Mouse (Mus musculus) testis, adult 2 months (tissue): ENCODE measurements around the gene Gm21992. TPM values are rescaled to one million over a fixed set of nuclear protein-coding genes. Genes with fewer than 3 reads are reported as not detected.

ENCODE experiments used
- H3K27ac ChIP-seq: fragments of 200-500 bp; 2 replicates; pipeline ENCODE4 v1.5.1; 2012; ENCODE audit warnings: low read depth, low read length; ENCODE audit not compliant: control insufficient read depth, insufficient read depth
- H3K27me3 ChIP-seq: fragments of 200-500 bp; 2 replicates; pipeline ENCODE4 v1.6.1; 2012; ENCODE audit warnings: mild to moderate bottlenecking, low read length, moderate library complexity; ENCODE audit not compliant: control insufficient read depth, insufficient read depth
- H3K36me3 ChIP-seq: fragments of 200-500 bp; 2 replicates; pipeline ENCODE4 v1.6.1; 2012; ENCODE audit warnings: mild to moderate bottlenecking, low read length; ENCODE audit not compliant: control insufficient read depth, insufficient read depth
- H3K4me1 ChIP-seq: fragments of 200-500 bp; 2 replicates; pipeline ENCODE4 v1.6.1; 2012; ENCODE audit warnings: low read length; ENCODE audit not compliant: control insufficient read depth, insufficient read depth
- H3K4me3 ChIP-seq: fragments of 200-500 bp; 2 replicates; pipeline ENCODE4 v1.5.1; 2012; ENCODE audit warnings: low read depth, mild to moderate bottlenecking, low read length, moderate library complexity, mixed read lengths; ENCODE audit not compliant: control insufficient read depth
- CTCF ChIP-seq: fragments of 200-500 bp; IDR thresholded peaks from 2 replicates; pipeline ENCODE4 v1.5.1; 2012; ENCODE audit warnings: low read depth, mild to moderate bottlenecking, inconsistent platforms, low read length, moderate library complexity; ENCODE audit not compliant: control insufficient read depth, insufficient read depth, insufficient replicate concordance
- POLR2A ChIP-seq: fragments of 200-500 bp; IDR thresholded peaks from 2 replicates; pipeline ENCODE4 v1.6.1; 2012; ENCODE audit warnings: low read depth, mild to moderate bottlenecking, inconsistent platforms, low read length, moderate library complexity; ENCODE audit not compliant: control insufficient read depth
- polyA plus RNA-seq: library from polyadenylated mRNA; depleted of rRNA; stranded (reverse); fragments of >200 nt; gene quantifications from 2 replicates; pipeline ENCODE4 v1.2.3, GENCODE M21; 2012

The Gm21992 gene
- polyA plus RNA-seq, 1 experiment, result 9.4 TPM

- H3K27me3 ChIP-seq, result no peaks in the 10 kb centered on the region
- TF ChIP-seq POLR2A (peak; percentile 58; the same call in 1 of the 2 replicates), CTCF (no peak)
- no peaks in the 10 kb centered on the region; the same call in none of the 2 replicates for H3K36me3 ChIP-seq
- peaks cover 2% of the 10 kb centered on the region; the same call in 1 of the 2 replicates for H3K4me1 ChIP-seq
- peak within 1 kb of the TSS; percentile 62 for H3K27ac ChIP-seq
- H3K4me3 ChIP-seq, result peak within 1 kb of the TSS; percentile 87
These were observed 17.5 kb downstream of the Gm21992 start, which contains the start of gene Rbm4 for GRCm38 (mm10) chr19:4793831-4794422. Gene Rbm4 (minus strand): TSS chr19:4793901.

DNA sequence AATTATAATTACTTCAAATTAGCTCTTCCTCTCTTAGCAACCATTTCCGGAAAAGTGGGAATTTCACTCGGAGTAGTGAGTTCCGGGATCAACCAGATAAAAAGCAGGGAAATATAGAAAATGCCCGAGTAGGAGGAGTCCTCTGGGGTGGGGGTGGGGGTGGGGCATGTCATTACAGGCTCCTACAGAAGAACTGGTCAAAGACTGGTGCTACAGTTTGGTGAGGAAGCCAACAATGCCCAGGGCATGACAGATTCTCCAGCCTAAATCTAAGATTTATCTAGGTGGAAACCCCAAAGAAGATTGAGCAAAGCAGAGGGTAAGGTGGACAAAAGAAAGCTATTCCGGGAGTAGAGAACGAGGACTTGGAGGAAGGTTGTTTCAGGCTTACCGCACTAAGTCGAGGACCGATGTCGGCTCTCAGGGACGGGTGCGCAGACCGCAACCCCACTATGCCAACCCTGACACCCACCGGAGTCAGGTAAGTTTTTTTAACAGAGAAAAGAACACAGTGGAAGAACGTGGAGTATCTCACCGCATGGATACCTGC is 18.1 kb downstream of the Gm21992 start:
- peak overlapping the region; percentile 62 for H3K27ac ChIP-seq
- H3K4me3 ChIP-seq, result peak overlapping the region; percentile 87
- TF ChIP-seq CTCF (no peak), POLR2A (no peak)
- peaks cover 2% of the 10 kb centered on the region; the same call in 1 of the 2 replicates for H3K4me1 ChIP-seq
- no peaks in the 10 kb centered on the region for H3K27me3 ChIP-seq
- H3K36me3 ChIP-seq, result no peaks in the 10 kb centered on the region; the same call in 1 of the 2 replicates

DNA sequence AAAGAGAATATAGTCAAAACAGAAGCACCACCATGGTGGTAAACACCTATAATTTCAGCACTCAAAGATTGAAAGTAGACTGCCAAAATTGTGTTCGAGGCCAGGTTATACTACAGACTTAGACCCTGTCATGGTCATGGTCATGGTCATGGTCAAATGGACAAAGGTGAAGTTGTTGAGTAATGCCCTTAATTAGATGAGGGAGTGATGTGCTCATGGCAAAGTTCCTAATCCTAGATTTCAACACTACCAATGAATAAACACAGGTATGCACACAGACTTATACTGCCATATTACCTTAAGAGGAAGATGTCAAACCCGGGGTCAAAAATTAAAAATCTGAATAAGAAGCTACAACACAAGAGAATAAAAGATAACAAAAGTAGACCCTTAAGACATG is 25.1 kb downstream of the Gm21992 start:
- TF ChIP-seq POLR2A, result no peak
- TF ChIP-seq CTCF, result no peak
- H3K36me3 ChIP-seq, result peaks cover 2% of the 10 kb centered on the region
- no peak overlapping the region for H3K27ac ChIP-seq
- H3K27me3 ChIP-seq, result no peaks in the 10 kb centered on the region
- H3K4me1 ChIP-seq, result no peaks in the 10 kb centered on the region; the same call in 1 of the 2 replicates
- no peak overlapping the region for H3K4me3 ChIP-seq

DNA sequence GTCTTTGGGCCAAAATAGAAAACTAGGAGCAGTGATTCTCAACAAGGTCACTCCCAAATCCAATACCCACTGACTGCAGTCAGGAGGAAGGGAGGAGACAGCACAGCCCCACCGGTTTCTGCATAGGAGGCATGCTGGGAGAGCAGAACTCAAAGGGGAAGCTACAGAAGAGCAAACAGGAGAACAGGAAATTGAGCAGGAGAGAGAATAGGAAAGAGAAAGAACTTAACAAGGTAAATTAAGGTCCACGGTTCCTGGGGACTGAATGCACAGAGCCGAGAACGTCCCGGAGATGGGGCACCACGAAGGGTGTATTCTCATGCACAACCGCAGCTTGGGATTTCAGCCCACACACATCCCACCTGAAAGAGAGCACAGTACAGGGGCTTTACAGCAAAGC is 26.2 kb downstream of the Gm21992 start:
- no peaks in the 10 kb centered on the region for H3K27me3 ChIP-seq
- TF ChIP-seq POLR2A, result no peak
- TF ChIP-seq CTCF, result no peak
- H3K27ac ChIP-seq, result no peak overlapping the region
- H3K4me3 ChIP-seq, result no peak overlapping the region
- no peaks in the 10 kb centered on the region; the same call in 1 of the 2 replicates for H3K4me1 ChIP-seq
- peaks cover 2% of the 10 kb centered on the region for H3K36me3 ChIP-seq

DNA sequence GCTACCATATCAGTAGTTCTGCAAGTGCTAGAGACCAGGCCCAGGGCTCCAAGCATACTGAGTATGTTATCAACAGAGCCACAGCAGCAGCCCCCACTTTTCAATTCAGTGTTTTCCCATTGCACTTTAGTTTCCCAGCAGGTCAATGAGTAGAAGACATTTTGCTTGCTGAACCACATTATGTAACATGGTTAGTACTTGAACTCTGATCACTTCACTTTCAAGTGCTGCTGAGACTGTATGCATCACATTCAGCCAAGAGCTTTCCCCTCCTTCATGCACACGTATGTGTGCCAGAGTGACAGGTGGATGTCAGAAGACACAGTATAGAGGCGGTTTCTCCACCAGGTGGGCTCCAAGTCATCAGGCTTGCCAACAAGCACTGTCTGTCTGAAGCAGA is 28.5 kb downstream of the Gm21992 start:
- no peaks in the 10 kb centered on the region; the same call in 1 of the 2 replicates for H3K4me1 ChIP-seq
- TF ChIP-seq CTCF, result no peak
- no peak for TF ChIP-seq POLR2A
- H3K4me3 ChIP-seq, result no peak overlapping the region
- no peaks in the 10 kb centered on the region for H3K27me3 ChIP-seq
- no peak overlapping the region for H3K27ac ChIP-seq
- H3K36me3 ChIP-seq, result peaks cover 2% of the 10 kb centered on the region

DNA sequence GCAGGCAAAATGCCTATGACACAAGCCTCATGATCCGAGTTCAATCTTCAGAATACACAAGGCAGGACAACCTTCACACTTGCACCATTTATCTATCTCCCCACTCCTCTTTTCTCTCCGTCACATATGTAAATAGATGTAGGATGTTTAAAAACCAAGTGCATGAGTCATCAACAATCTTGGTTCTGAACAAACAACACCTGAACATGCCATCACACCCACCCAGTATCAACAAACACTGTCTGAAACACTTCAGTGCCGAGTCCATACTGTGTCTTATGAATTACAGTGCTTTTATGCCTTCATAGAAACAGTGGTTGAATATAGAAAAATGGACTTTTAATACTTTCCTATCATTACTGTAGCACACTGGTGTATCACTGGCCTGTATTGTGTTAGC is 38.6 kb downstream of the Gm21992 start:
- Histone ChIP-seq H3K36me3 (peaks cover 1% of the 10 kb centered on the region; the same call in 1 of the 2 replicates), H3K4me1 (no peaks in the 10 kb centered on the region), H3K4me3 (no peak overlapping the region), H3K27me3 (no peaks in the 10 kb centered on the region), H3K27ac (no peak overlapping the region)
- TF ChIP-seq CTCF, result no peak
- no peak for TF ChIP-seq POLR2A

- Histone ChIP-seq H3K4me3 (no peak overlapping the region), H3K27me3 (no peaks in the 10 kb centered on the region), H3K36me3 (peaks cover 1% of the 10 kb centered on the region; the same call in 1 of the 2 replicates), H3K27ac (no peak overlapping the region), H3K4me1 (no peaks in the 10 kb centered on the region)
- no peak for TF ChIP-seq CTCF
- TF ChIP-seq POLR2A, result no peak
These were observed 43.8 kb downstream of the Gm21992 start for GRCm38 (mm10) chr19:4767507-4768148.
